Mouse (Mus musculus) heart, adult 2 months (tissue): ENCODE results near the gene Plekha7.

Source experiments
- CTCF ChIP-seq: fragments of 200-600 bp; IDR thresholded peaks from 2 replicates; pipeline ENCODE4 v1.8.1; 2022; ENCODE audit warnings: antibody characterized with exemption, mild to moderate bottlenecking, moderate library complexity
- EP300 ChIP-seq: fragments of 200-500 bp; IDR thresholded peaks from 2 replicates; pipeline ENCODE4 v1.6.1; 2011; ENCODE audit warnings: low read depth, low read length, control low read depth; ENCODE audit not compliant: insufficient read depth
- POLR2A ChIP-seq: fragments of 200-500 bp; IDR thresholded peaks from 2 replicates; pipeline ENCODE4 v1.6.1; 2011; ENCODE audit warnings: mild to moderate bottlenecking, low read depth, low read length, control low read depth; ENCODE audit not compliant: insufficient read depth

- no peak for TF ChIP-seq POLR2A
- no peak for TF ChIP-seq CTCF
- no peak for TF ChIP-seq EP300
Measured at GRCm38 (mm10) chr7:116248536-116248935, 59.6 kb downstream of the Plekha7 start.
